Mouse (Mus musculus): ENCODE results near the gene 2410015M20Rik. TPM values are rescaled to one million over a fixed set of nuclear protein-coding genes. Genes with fewer than 3 reads are reported as not detected.
A peak's percentile ranks its signal among the peaks of the same experiment; 100 is the strongest.

Gene 2410015M20Rik
- polyA plus RNA-seq, 1 experiment from 2014 or later = 251 TPM

DNA sequence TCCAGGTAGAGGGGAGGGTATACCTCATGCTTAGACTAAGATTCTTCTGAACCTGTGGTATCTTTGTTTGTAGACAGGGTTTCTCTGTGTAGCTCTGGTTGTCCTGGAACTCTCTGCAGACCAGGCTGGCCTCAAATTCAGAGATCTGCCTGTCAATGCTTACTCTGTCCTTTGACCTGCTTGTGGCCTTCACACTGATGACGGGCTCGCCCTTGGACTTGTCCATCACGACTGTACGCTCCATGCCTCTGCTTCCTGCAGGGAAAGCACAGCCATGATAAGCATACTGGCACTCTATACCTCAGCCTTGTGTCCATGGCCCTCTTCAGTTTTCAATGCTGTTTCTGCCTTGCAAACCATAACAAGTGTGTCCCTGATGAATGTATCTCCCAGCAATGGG lies 42.2 kb downstream of the 2410015M20Rik start:
- H3K4me2 ChIP-seq (ENCODE audit: low read length) = no peak overlapping the region
- no peaks in the 10 kb centered on the region for H3K9me3 ChIP-seq (replicated peaks; ENCODE audit: control insufficient read depth, low read length)
- no peak for DNase-seq (ENCODE audit: low spot score)
- WGBS = 98% methylated on average over 4 of the region's 4 CpGs
- H3K4me1 ChIP-seq (ENCODE audit: control insufficient read depth, insufficient read depth, low read length) = no peaks in the 10 kb centered on the region
- ATAC-seq = no peak
- H3K27me3 ChIP-seq (replicated peaks; ENCODE audit: control insufficient read depth, insufficient read depth, low read length) = no peaks in the 10 kb centered on the region
- H3K36me3 ChIP-seq (ENCODE audit: control insufficient read depth, insufficient read depth, low read length) = peaks cover 100% of the 10 kb centered on the region
- no peak overlapping the region for H3K4me3 ChIP-seq (ENCODE audit: low read depth, low read length)
- no peak overlapping the region for H3K27ac ChIP-seq (ENCODE audit: low read depth, low read length)
- H3K9ac ChIP-seq (ENCODE audit: low read length) = no peak overlapping the region

GRCm38 (mm10) chr17:56566918-56567317 lies 42.7 kb downstream of the 2410015M20Rik start:
- H3K9me3 ChIP-seq (replicated peaks; ENCODE audit: control insufficient read depth, low read length) = no peaks in the 10 kb centered on the region
- no peak overlapping the region for H3K27ac ChIP-seq (ENCODE audit: low read depth, low read length)
- no peak overlapping the region for H3K4me3 ChIP-seq (ENCODE audit: low read depth, low read length)
- DNase-seq (ENCODE audit: low spot score) = no peak
- ATAC-seq = no peak
- 94% methylated on average over 5 of the region's 5 CpGs for whole genome bisulfite sequencing
- H3K36me3 ChIP-seq (ENCODE audit: control insufficient read depth, insufficient read depth, low read length) = peaks cover 100% of the 10 kb centered on the region
- no peak overlapping the region for H3K9ac ChIP-seq (ENCODE audit: low read length)
- H3K4me1 ChIP-seq (ENCODE audit: control insufficient read depth, insufficient read depth, low read length) = no peaks in the 10 kb centered on the region
- H3K27me3 ChIP-seq (replicated peaks; ENCODE audit: control insufficient read depth, insufficient read depth, low read length) = no peaks in the 10 kb centered on the region
- no peak overlapping the region for H3K4me2 ChIP-seq (ENCODE audit: low read length)

- Histone ChIP-seq H3K4me2 (ENCODE audit: low read length) (no peak overlapping the region), H3K36me3 (ENCODE audit: control insufficient read depth, insufficient read depth, low read length) (peaks cover 100% of the 10 kb centered on the region), H3K4me1 (ENCODE audit: control insufficient read depth, insufficient read depth, low read length) (no peaks in the 10 kb centered on the region), H3K9me3 (replicated peaks; ENCODE audit: control insufficient read depth, low read length) (no peaks in the 10 kb centered on the region), H3K9ac (ENCODE audit: low read length) (no peak overlapping the region), H3K27ac (ENCODE audit: low read depth, low read length) (no peak overlapping the region), H3K4me3 (ENCODE audit: low read depth, low read length) (no peak overlapping the region), H3K27me3 (replicated peaks; ENCODE audit: control insufficient read depth, insufficient read depth, low read length) (no peaks in the 10 kb centered on the region)
- DNase-seq (ENCODE audit: low spot score) (no peak), ATAC-seq (no peak)
- 90% methylated on average over 29 of the region's 29 CpGs for WGBS
Measured at GRCm38 (mm10) chr17:56566293-56566692, 43.3 kb downstream of the 2410015M20Rik start.

DNA sequence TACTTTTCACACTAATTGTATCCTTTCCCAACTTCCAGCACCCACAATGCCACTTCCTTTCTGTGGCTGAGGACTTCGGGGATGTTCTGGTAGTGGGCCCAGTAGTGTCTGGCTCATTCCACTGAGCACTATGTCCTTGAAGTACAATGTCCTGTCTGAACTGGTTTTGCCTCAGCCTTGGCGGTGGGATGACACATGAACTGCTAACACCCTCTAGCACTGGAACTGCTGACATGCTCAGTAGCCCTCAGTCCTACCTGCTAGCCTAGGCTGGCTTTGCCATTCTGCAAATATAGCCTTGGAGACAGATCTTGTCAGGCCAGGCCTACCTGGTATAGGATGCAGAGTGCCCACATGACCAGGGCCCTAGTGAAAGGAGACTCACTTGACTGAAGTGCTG lies 47.7 kb downstream of the 2410015M20Rik start:
- H3K4me1 ChIP-seq (ENCODE audit: control insufficient read depth, insufficient read depth, low read length) = no peaks in the 10 kb centered on the region
- no peak for ATAC-seq
- WGBS = 92% methylated on average over 2 of the region's 2 CpGs
- H3K9me3 ChIP-seq (replicated peaks; ENCODE audit: control insufficient read depth, low read length) = no peaks in the 10 kb centered on the region
- DNase-seq (ENCODE audit: low spot score) = no peak
- no peak overlapping the region for H3K27ac ChIP-seq (ENCODE audit: low read depth, low read length)
- H3K36me3 ChIP-seq (ENCODE audit: control insufficient read depth, insufficient read depth, low read length) = peaks cover 68% of the 10 kb centered on the region
- no peaks in the 10 kb centered on the region for H3K27me3 ChIP-seq (replicated peaks; ENCODE audit: control insufficient read depth, insufficient read depth, low read length)
- no peak overlapping the region for H3K9ac ChIP-seq (ENCODE audit: low read length)
- no peak overlapping the region for H3K4me3 ChIP-seq (ENCODE audit: low read depth, low read length)
- no peak overlapping the region for H3K4me2 ChIP-seq (ENCODE audit: low read length)

- Histone ChIP-seq H3K27ac (ENCODE audit: low read depth, low read length) (no peak overlapping the region), H3K4me2 (ENCODE audit: low read length) (no peak overlapping the region), H3K4me1 (ENCODE audit: control insufficient read depth, insufficient read depth, low read length) (no peaks in the 10 kb centered on the region), H3K4me3 (ENCODE audit: low read depth, low read length) (no peak overlapping the region), H3K36me3 (ENCODE audit: control insufficient read depth, insufficient read depth, low read length) (peaks cover 50% of the 10 kb centered on the region), H3K9me3 (replicated peaks; ENCODE audit: control insufficient read depth, low read length) (no peaks in the 10 kb centered on the region), H3K27me3 (replicated peaks; ENCODE audit: control insufficient read depth, insufficient read depth, low read length) (no peaks in the 10 kb centered on the region), H3K9ac (ENCODE audit: low read length) (no peak overlapping the region)
- DNase-seq (ENCODE audit: low spot score) (no peak), ATAC-seq (no peak)
- WGBS = 95% methylated on average over 1 of the region's 1 CpGs
Measured at GRCm38 (mm10) chr17:56560131-56560530, 49.4 kb downstream of the 2410015M20Rik start.

DNA sequence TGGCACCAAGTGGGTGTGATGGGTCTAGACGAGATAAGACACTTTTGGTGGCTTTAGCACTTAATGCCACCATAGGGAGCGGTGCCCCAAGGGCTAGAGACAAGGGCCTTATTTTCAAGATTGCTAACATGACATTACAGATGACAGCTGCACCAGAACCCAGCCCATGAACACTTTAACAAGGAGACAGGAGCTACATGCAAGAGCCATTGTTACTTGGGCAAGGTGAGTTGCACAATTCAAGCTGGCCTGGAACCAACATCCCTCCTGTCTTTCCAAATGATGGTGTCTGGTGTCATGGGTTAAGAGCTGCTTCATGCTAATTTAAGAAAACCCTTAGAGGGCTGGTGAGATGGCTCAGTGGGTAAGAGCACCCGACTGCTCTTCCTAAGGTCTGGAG lies 50.2 kb downstream of the 2410015M20Rik start:
- Histone ChIP-seq H3K4me3 (ENCODE audit: low read depth, low read length) (no peak overlapping the region), H3K4me1 (ENCODE audit: control insufficient read depth, insufficient read depth, low read length) (no peaks in the 10 kb centered on the region), H3K36me3 (ENCODE audit: control insufficient read depth, insufficient read depth, low read length) (peaks cover 43% of the 10 kb centered on the region), H3K9ac (ENCODE audit: low read length) (no peak overlapping the region), H3K9me3 (replicated peaks; ENCODE audit: control insufficient read depth, low read length) (no peaks in the 10 kb centered on the region), H3K27me3 (replicated peaks; ENCODE audit: control insufficient read depth, insufficient read depth, low read length) (no peaks in the 10 kb centered on the region), H3K27ac (ENCODE audit: low read depth, low read length) (no peak overlapping the region), H3K4me2 (ENCODE audit: low read length) (no peak overlapping the region)
- DNase-seq (ENCODE audit: low spot score) = no peak
- 74% methylated on average over 3 of the region's 3 CpGs for WGBS
- no peak for ATAC-seq

- DNase-seq (ENCODE audit: low spot score) = peak; percentile 85
- H3K9ac ChIP-seq (ENCODE audit: low read length) = no peak overlapping the region
- no peaks in the 10 kb centered on the region for H3K4me1 ChIP-seq (ENCODE audit: control insufficient read depth, insufficient read depth, low read length)
- no peaks in the 10 kb centered on the region for H3K9me3 ChIP-seq (replicated peaks; ENCODE audit: control insufficient read depth, low read length)
- H3K4me3 ChIP-seq (ENCODE audit: low read depth, low read length) = no peak overlapping the region
- 23% methylated on average over 3 of the region's 3 CpGs for WGBS
- no peaks in the 10 kb centered on the region for H3K27me3 ChIP-seq (replicated peaks; ENCODE audit: control insufficient read depth, insufficient read depth, low read length)
- peak; percentile 78 for ATAC-seq
- H3K27ac ChIP-seq (ENCODE audit: low read depth, low read length) = no peak overlapping the region
- no peak overlapping the region for H3K4me2 ChIP-seq (ENCODE audit: low read length)
- peaks cover 34% of the 10 kb centered on the region for H3K36me3 ChIP-seq (ENCODE audit: control insufficient read depth, insufficient read depth, low read length)
Measured at GRCm38 (mm10) chr17:56558448-56558847, 51.1 kb downstream of the 2410015M20Rik start.

Other genes with a start within 250 kb of the 2410015M20Rik start
- gene Ptprs, start 133.3 kb downstream of the 2410015M20Rik start, polyA plus RNA-seq (2014; fragmentation: Nextera tagmentation; extraction: Ambion mirVana) = 248 and 319 TPM in 2 replicates
- 0.14 TPM in 1 of 2 replicates, not detected in the other for gene Znrf4, start 97.3 kb downstream of the 2410015M20Rik start, polyA plus RNA-seq (2014; fragmentation: Nextera tagmentation; extraction: Ambion mirVana)
- gene Gm20219, start 55.4 kb downstream of the 2410015M20Rik start, polyA plus RNA-seq (2014; fragmentation: Nextera tagmentation; extraction: Ambion mirVana) = 0.36 and 0.57 TPM in 2 replicates
- 28.7 and 36.7 TPM in 2 replicates for gene Safb2, start 25.2 kb downstream of the 2410015M20Rik start, polyA plus RNA-seq (2014; fragmentation: Nextera tagmentation; extraction: Ambion mirVana)
- gene Safb, start 24.9 kb downstream of the 2410015M20Rik start, polyA plus RNA-seq (2014; fragmentation: Nextera tagmentation; extraction: Ambion mirVana) = 57.9 and 83.5 TPM in 2 replicates
- 1,134 and 1,576 TPM in 2 replicates for gene Rpl36, start 3.6 kb upstream of the 2410015M20Rik start, polyA plus RNA-seq (2014; fragmentation: Nextera tagmentation; extraction: Ambion mirVana)
- gene Lonp1, start 17.1 kb upstream of the 2410015M20Rik start, polyA plus RNA-seq (2014; fragmentation: Nextera tagmentation; extraction: Ambion mirVana) = 33.3 and 41.8 TPM in 2 replicates
- 1.2 and 1.3 TPM in 2 replicates for gene Catsperd, start 18.4 kb upstream of the 2410015M20Rik start, polyA plus RNA-seq (2014; fragmentation: Nextera tagmentation; extraction: Ambion mirVana)
- 116 and 120 TPM in 2 replicates for gene Ranbp3, start 63.5 kb upstream of the 2410015M20Rik start, polyA plus RNA-seq (2014; fragmentation: Nextera tagmentation; extraction: Ambion mirVana)
- gene Ndufa11, start 108.0 kb upstream of the 2410015M20Rik start, polyA plus RNA-seq (2014; fragmentation: Nextera tagmentation; extraction: Ambion mirVana) = 490 and 613 TPM in 2 replicates
- gene Vmac, start 108.3 kb upstream of the 2410015M20Rik start, polyA plus RNA-seq (2014; fragmentation: Nextera tagmentation; extraction: Ambion mirVana) = 18.6 and 24.6 TPM in 2 replicates
- gene Nrtn, start 147.8 kb upstream of the 2410015M20Rik start, polyA plus RNA-seq (2014; fragmentation: Nextera tagmentation; extraction: Ambion mirVana) = 0.94 and 1.7 TPM in 2 replicates
- gene Dus3l, start 155.0 kb upstream of the 2410015M20Rik start, polyA plus RNA-seq (2014; fragmentation: Nextera tagmentation; extraction: Ambion mirVana) = 48.2 and 57.3 TPM in 2 replicates
- 0.42 and 0.52 TPM in 2 replicates for gene Prr22, start 160.5 kb upstream of the 2410015M20Rik start, polyA plus RNA-seq (2014; fragmentation: Nextera tagmentation; extraction: Ambion mirVana)
- gene Rfx2, start 221.2 kb upstream of the 2410015M20Rik start, polyA plus RNA-seq (2014; fragmentation: Nextera tagmentation; extraction: Ambion mirVana) = 2.2 and 3.2 TPM in 2 replicates